Mouse (Mus musculus): ENCODE measurements around the gene Gm20388.

- TF ChIP-seq MAFK (IDR thresholded peaks at IDR 0.05; ENCODE audit: insufficient read depth, low read depth, low read length) (no peak), ZNF384 (IDR thresholded peaks at IDR 0.05; ENCODE audit: low read depth, low read length) (no peak), HCFC1 (IDR thresholded peaks at IDR 0.05; ENCODE audit: borderline replicate concordance, insufficient read depth, low read length) (no peak), CHD2 (IDR thresholded peaks at IDR 0.05; ENCODE audit: low read depth, low read length) (no peak)
These were observed 2314.0 kb downstream of the Gm20388 start for GRCm38 (mm10) chr8:122224650-122225022.
